Mouse (Mus musculus) myocyte (in vitro differentiated cells): ENCODE data around the gene 1110002E22Rik.

Experiments used
- CEBPB ChIP-seq: IDR thresholded peaks from 2 replicates; pipeline ENCODE4 v1.6.1; 2011; ENCODE audit warnings: mild to moderate bottlenecking, moderate library complexity; ENCODE audit not compliant: poor library complexity, insufficient read depth, severe bottlenecking
- E2F4 ChIP-seq: IDR thresholded peaks from one replicate; pipeline ENCODE4 v1.6.1; 2011; ENCODE audit warnings: mild to moderate bottlenecking, control low read depth, moderate library complexity; ENCODE audit not compliant: insufficient read depth
- MAX ChIP-seq: IDR thresholded peaks from one replicate; pipeline ENCODE4 v1.6.1; 2011; ENCODE audit warnings: low read depth, mild to moderate bottlenecking, control low read depth
- MYOD1 ChIP-seq, 3 experiments: IDR thresholded peaks; one replicate each; pipeline ENCODE4 v1.6.1; 2011; ENCODE audit warnings: control low read depth in 2 of 3, low read depth in 2 of 3, mild to moderate bottlenecking in 2 of 3, moderate library complexity in 1 of 3; ENCODE audit not compliant: insufficient read length in 2 of 3, control insufficient read depth in 1 of 3
- MYOG ChIP-seq, 3 experiments: IDR thresholded peaks; one replicate each; pipeline ENCODE4 v1.6.1; 2011; ENCODE audit warnings: control low read depth in 2 of 3, low read depth in 2 of 3, mild to moderate bottlenecking in 2 of 3; ENCODE audit not compliant: insufficient read length in 2 of 3, control insufficient read depth in 1 of 3, insufficient read depth in 1 of 3
- POLR2A ChIP-seq: IDR thresholded peaks from one replicate; pipeline ENCODE4 v1.6.1; 2011; ENCODE audit warnings: low read depth, mild to moderate bottlenecking, control low read depth, moderate library complexity; ENCODE audit not compliant: insufficient read length
- POLR2AphosphoS2 ChIP-seq: IDR thresholded peaks from one replicate; pipeline ENCODE4 v1.6.1; 2011; ENCODE audit warnings: low read depth, control low read depth; ENCODE audit not compliant: insufficient read length
- REST ChIP-seq: IDR thresholded peaks from one replicate; pipeline ENCODE4 v1.6.1; 2011; ENCODE audit warnings: mild to moderate bottlenecking, control low read depth, moderate library complexity; ENCODE audit not compliant: insufficient read depth, insufficient read length
- SRF ChIP-seq: IDR thresholded peaks from one replicate; pipeline ENCODE4 v1.6.1; 2011; ENCODE audit warnings: low read depth; ENCODE audit not compliant: control insufficient read depth, insufficient read length
- TCF12 ChIP-seq: IDR thresholded peaks from one replicate; pipeline ENCODE4 v1.6.1; 2011; ENCODE audit warnings: mild to moderate bottlenecking, control low read depth; ENCODE audit not compliant: poor library complexity, insufficient read depth, severe bottlenecking
- TCF3 ChIP-seq: IDR thresholded peaks from one replicate; pipeline ENCODE4 v1.6.1; 2011; ENCODE audit warnings: low read depth, control low read depth; ENCODE audit not compliant: insufficient read length
- USF1 ChIP-seq: IDR thresholded peaks from one replicate; pipeline ENCODE4 v1.6.1; 2011; ENCODE audit warnings: low read depth, mild to moderate bottlenecking, control low read depth, moderate library complexity

DNA sequence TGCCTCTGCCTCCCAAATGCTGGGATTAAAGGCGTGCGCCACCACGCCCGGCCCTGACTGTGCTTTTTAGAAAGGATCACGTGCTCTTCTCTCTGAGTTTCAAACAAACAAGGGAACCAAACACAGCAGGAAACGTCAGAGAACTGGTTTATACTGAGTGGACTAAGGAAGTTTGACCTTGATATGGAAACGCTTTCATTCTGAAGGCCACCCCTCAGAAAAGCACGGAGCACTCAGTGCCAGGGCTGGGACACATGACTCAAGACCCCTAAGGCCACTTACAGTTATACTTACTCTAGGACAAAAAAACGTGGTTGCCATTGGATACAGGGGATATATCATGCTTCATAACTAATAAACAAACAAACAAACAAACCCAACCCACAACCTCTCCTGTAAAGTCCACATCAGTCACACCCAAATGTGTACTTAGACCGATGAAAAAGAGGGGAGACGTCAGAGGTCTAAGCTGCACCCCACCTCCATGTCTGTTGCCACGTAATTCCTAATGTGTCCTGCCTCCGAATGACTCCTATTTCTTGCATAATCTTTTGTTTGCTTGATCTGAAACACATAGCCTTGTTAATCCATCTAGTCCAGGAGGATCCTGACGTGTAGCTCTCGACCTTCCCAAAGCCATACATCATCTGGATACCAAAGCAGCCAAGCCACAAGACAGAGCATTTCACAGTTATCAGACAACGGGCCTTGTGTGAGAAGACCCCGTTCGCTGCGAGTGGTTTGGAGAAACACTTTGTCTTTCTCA lies 31.6 kb downstream of the 1110002E22Rik start:
- TF ChIP-seq POLR2A (no peak), USF1 (no peak), TCF12 (no peak), TCF3 (no peak), MAX (no peak), POLR2AphosphoS2 (no peak), CEBPB (no peak), MYOG (IDR thresholded peaks at IDR 0.05; ENCODE audit: control insufficient read depth in 1 of 3, insufficient read depth in 1 of 3, insufficient read length in 2 of 3, low read depth in 2 of 3) (no peak), E2F4 (no peak), REST (no peak), MYOD1 (IDR thresholded peaks at IDR 0.05; ENCODE audit: control insufficient read depth in 1 of 3, insufficient read length in 2 of 3, low read depth in 2 of 3) (no peak), SRF (no peak)
